Mouse (Mus musculus) layer of hippocampus, adult 18-20 months (tissue): ENCODE measurements at regions not wholly inside any gene's neighbourhood (a gene's known extent, or its start where the extent isn't known, plus 50 kb on each side); places are given as distances from the start of the nearest gene placed in this dataset.

Experiments used
- DNase-seq, 2 experiments: peaks; one replicate each; pipeline ENCODE4 v3.0.0; 2022; ENCODE audit warnings: low spot score in 2 of 2

DNA sequence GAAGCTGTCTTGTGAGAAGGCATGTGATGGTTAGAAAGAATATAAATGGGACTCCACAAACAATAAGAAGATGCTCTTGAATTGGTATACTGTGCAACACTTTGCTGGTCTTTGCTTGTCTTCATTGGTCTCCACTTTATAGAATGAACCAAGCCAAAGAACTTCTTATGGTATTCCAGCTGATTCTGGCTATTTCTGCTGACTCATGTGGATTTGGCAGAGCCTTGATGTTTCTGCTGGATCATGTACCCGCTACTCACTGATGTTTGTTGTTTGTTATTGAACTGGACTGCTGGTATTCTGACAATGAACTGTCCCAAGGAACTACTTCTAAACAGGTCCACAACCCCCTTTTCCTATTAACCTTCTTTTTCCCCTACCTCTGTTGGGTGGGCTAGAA lies 234.5 kb upstream of the Prep start:
- no peak for DNase-seq

DNA sequence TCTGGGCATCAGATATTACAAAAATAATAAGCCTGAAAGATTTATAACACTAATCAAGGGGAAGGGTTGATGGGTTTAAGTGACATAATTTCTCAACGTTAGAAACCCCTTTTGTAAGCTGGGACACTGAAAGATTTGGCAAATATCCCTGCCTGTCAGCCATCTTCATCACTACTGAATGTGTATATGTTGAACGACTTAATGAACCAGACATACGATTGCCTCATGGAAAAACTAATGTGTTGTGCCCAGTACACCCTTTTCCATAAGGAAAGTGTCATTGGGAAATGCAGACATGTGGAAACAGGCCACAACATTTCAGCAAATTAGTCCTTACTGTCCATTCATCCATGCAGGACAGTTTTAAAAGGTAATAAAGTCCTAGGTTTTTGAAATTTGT lies 240.7 kb upstream of the Prep start:
- DNase-seq = no peak

DNA sequence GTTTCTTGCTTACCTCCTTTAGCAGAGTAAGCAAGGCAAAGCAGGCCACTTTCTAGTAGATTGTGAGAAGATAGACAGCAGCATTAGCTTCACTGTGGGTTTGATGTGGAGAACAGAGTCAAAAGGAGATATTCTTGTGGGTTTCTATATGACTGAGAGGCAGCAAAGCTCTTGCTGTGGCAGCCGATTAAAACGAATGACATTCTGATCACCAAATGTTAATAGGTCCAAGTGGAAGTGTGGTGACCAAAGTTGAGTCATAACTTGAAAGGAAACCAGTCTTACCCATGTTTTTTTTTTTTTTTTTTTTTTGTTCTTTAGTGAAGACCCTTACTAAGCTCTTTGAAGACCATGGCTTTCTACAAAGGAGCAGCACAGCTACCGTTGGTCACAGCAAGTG lies 245.3 kb upstream of the Prep start:
- DNase-seq = no peak

DNA sequence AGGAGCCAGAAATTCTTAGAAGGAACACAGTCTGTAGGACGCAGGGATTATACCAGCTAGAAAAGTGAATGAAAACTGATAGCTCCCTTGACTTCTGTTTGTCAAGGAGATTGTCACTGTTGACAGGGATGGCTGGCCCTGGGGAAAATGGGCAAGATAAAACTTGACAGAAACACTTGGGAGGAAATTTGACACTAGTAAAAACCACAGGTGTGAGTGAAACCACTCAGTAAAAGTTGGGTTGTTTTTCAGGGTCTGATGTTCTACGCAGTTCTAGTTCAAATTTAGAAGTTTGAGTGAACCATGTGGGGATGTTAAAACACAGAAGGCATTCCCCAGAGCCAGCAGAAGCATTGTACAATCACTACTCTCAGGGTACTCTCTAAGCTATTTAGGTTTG lies 246.6 kb upstream of the Prep start:
- DNase-seq = no peak

DNA sequence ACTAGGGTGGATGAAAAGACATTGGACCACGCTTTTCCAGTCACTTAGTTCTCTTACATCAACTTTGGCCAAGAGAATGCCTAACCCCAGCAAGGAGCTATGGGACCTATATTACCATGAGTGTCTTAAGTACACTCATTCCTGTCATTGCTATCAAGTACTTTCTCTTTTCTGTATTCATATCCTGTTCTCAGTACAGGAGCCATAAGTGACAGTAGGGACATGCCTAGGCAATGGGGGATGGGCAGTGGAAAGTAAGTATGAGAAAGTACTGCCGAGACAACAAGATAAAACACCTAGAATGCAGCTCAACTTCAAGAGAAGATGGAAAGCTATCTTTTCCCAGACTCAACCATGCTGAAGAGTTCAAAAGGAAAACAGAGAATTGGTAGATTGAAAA lies 247.6 kb upstream of the Prep start:
- no peak for DNase-seq

DNA sequence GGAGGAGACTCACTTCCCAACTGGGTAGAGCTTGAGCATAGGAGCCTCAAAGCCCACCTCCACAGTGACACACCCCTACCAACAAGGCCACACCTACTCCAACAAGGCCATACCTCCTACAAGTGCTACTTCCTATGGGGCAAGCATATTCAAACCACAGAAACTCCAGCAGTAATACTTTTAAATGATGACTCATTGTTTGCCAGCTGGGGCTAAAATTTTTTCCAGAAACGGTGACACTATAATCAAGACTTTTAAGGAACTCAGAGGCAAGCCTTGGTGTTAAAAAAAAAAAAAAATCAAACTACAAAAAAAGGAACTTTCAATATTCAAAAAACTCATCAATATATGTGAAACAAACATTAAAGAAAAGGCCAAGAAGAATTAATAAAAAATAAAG lies 248.4 kb upstream of the Prep start:
- DNase-seq = no peak

DNA sequence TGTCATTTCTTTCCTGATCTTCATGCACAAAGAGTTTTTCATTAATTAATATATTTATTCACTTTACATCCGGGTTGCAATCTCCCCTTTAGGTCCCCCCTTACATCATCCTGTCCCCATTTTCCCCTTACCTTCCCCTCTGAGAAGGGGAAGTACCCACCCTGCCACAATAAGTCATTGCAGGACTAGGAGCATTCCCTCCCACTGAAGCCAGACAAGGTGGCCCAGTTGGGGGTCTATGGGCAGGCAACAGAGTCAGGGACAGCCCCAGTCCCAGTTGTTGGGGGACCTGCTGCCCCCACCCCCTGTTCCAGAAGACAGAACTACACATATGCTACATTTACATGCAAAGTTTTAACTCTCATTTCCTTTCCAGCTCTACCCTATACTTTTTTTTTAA lies 267.9 kb upstream of the Prdm1 start:
- DNase-seq = no peak

DNA sequence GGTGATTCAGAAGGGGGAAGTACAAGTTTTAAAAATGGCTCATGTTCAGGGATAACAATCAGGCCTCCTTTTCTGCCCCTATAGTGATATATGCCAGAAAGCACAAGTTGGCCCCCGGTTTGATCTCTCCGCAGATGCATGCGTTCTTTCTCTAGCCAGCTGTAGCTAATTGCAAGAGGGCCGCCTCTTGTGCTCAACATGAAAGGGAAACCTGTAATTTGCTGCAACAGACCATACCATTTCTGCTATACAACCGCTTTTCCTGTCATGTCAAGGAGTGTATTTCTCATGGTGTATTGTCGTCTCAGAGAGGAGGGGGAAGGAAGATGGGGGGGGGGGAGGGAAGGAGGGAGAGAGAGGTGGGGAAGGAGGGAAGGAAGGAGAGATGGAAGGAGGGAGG lies 257.1 kb upstream of the Prdm1 start:
- DNase-seq = no peak

DNA sequence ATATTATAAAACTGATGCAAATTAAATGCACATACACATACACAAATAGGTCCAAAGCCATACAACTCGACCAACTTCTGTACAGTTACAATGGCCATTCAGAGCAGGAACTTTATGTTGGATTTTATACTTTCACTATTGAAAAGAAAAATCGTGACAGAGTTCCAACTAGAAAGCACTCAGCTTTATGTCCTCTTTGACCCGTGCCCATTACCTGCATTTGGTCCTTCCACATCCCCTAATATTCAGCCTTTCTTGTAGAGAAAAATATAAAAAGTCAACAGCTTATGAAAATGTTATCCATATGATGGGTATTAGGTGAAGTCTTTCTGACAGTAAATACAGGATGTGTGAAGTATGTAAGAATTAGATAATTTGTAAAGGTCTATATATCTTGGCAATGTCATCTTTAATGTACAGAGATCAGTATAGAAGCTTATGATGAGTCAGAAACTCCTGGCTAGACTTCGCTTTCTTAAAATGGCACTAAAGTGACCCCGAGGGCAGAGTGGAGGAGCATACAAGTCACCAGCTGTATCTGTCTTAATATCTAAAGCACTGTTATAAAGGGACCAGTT lies 252.2 kb upstream of the Prdm1 start:
- no peak for DNase-seq

DNA sequence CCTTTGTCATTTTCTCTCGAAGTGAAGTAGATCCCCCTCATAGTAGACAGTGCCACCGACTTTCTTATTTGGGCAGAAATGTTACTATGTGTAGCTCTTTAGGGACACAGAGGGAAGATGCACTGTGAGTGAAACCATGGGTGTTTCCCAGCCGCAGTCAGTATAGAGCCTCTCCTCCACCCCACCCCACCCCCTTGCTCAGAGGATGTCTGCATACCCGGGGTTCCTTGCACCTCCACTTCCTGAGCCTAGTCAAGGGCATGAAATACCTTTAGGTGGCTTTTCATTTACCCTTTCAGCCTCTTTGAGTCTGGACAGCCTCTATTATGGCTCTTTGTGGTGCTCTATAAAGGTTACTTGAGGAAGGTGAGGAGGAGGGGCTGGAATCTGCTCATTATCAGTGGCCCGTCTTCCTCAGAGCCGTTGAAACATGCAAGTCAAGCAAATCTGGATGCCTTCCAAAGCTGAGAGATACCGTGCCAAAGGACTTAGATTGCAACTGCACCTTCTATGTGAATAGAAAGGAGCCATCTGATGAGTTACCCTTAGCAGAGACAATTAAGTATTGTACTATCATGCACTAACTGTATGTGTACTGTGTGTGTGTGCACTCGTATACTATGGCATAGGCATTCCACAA lies 251.4 kb upstream of the Prdm1 start:
- DNase-seq = no peak

DNA sequence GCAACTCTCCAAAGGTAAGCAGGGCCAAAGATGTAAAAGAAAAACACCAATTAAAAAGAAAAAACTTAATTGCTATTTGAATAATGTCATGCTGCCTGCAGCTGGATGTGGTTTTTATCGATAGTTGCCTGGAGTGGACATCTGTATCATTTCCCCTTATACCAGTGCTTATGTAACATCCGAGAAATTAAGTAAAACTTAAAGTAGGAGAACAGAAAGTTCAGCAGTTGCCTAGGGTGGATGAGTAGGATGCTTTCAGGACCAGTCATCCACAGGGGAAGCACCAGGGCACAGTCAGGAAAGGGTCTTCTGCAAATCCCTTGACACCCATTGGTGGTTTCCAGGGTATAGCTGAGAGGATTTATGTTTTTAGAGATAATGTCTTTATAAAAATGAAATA lies 248.9 kb upstream of the Prdm1 start:
- no peak for DNase-seq

DNA sequence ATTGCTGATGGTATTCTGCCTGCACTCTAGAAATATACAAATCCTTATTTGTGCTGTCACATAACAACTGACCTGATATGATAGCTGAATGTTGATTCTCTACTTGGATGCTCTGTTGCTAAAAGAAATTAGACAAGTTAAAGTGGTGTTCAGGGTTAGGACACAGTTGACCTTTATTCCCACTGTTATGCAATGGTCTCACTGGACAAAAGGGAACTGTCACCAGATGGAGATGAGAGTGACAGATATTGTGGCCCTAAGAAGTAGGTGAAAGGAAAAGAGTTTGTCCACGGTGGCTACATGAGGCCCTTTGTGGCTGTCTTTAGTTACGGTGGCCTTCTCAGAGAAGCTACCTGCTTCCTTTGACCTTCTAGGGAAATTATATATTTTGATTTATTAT lies 247.9 kb upstream of the Prdm1 start:
- DNase-seq = no peak

DNA sequence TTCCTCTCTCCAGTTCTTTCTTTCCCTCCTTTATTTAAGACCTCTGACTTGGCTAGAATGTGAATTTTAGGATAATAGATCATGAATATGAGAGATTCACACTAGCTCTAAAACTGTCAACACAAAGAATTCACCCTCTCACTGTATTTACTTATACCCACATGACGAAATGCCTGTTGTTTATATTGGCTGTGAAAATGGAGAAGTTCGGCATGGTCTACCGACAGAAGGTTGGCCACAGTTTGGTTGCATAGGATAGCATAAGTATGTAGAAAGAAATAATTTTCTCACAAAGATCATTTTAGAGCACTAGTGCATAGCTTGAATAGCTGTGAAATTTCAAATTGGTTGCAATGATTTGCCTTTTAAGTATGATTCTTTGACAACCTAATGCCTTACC lies 237.2 kb upstream of the Prdm1 start:
- no peak for DNase-seq

DNA sequence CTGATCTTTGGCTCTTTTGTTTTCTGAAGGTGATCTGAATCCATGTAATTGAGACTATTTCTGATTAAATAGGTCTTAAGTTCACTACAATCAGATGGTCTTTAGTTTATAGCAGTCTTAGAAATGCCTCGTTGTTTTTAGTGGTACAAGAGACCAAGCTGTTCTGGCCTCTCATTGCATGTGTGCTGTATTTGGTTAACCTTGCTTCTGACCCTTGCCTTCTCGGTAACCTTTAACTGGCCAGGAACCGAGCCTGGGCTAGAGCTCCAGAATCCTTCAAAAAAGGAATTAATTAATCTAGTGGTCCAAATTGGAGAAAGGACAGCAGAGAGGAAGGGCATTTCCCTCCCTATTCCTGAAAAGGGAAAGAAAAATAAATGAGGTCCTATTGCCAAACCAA lies 234.8 kb upstream of the Prdm1 start:
- no peak for DNase-seq

DNA sequence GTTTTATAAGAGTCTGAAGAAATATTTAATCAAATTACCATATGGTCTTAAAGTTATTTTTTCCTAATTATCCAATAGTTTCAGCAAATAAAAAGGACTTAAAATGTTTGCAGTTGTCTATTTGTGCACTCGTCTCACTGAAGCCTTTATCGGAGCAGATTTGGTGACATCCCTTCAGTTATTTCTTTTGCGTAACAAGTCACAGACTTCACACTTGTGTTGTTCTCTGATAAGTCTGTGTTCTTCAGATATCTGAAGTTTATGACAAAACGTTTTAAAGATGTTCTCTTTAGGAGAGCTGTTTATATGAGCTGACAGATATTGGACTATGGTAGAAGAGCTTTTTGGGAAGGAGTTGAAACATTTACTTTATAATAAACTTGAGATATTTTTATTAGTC lies 233.8 kb upstream of the Prdm1 start:
- no peak for DNase-seq

DNA sequence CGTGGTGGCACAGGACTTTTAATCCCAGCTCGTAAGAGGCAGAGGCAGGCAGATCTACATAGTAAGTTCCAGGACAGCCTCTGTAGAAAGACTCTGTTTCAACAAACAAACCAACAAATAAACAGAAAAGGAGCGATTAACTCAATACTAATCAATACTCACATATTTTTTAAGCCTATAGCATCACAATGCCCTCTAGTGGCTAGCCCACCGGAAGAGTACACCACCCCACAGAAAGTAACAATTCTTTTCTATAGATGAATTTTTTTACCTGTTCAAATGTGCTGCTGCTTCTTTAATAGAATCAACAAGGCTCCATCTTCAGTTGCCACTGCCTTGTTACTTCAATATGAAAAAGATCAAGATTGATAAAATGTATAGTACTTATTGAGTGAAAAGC lies 233.0 kb upstream of the Prdm1 start:
- peak in 1 of 2 experiments; percentile 11 for DNase-seq

DNA sequence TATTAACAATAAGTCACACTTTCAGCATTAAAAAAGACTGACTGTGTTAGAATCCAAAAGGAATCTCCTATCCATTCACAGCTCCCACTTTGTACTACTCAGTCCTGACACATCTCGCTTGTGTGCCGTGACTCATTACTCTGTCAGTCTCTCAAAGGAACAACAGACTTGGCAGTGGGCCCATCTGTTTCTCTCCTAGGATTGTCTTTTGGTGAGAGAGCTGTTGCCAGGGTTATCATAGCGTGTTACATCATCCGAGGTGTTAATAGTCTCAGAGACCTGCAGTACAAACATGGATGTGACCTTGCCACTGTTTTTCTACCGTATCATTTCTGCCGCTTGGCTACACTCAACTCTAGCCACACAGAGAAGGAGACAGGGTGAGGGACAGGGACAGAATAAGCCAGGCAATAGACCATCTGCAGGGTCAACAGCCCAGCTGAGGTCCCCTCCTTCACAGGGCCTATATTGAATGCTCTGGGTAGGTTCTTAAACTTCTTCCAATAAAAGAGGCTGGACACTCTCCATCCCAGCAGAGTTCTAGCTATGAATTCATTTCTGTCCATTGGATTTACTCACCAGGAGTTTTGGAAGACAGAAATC lies 227.2 kb upstream of the Prdm1 start:
- peak in 1 of 2 experiments; percentile 46 for DNase-seq

DNA sequence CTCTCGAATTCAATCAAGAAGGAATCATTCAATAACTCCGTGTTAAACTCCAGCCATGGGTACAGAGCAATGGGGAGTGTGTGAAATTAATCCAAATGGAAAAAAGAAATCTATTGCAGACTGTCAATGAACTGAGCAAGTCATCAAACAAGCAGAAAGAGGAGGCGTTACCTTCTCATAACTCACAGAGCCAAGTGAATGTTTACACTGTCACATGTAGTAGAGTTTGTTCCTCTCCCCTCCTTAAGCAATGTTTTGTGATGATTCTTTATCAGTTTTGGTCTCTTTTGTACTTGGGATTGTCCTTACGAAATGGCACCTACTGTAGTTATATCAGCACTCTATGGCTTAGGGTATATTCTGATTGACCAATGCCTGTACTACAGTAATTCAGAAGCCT lies 226.6 kb upstream of the Prdm1 start:
- DNase-seq = no peak

DNA sequence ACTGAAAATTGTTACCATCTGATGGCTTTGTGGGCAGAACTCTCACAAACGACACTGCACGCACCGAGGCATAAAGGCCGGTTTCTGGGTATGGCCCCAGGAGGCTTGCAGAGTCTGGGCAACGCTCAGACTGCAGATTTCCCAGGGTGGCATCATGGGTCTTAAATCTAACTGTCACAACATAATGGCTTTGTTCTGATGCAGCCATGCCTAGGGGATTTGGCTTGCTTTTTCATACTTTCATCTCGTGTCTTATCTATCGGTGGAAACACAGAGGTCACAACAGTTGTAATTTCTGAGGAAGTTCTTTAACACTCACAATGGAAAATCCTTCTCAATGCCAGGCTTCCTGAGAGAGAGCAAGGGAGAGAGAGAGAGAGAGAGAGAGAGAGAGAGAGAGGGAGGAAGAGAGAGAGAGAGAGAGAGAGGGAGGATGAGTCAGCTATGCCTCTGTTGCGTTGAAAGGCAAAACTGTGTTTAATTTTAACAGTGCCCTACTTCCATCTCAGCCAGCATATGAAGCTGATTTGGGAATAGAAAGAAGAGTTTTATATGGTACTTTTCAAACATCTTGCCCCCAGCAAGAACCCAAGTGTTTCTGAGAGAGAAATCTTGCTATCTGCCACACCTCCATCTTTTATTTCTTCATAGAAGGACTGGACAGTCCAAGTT lies 224.6 kb upstream of the Prdm1 start:
- no peak for DNase-seq

DNA sequence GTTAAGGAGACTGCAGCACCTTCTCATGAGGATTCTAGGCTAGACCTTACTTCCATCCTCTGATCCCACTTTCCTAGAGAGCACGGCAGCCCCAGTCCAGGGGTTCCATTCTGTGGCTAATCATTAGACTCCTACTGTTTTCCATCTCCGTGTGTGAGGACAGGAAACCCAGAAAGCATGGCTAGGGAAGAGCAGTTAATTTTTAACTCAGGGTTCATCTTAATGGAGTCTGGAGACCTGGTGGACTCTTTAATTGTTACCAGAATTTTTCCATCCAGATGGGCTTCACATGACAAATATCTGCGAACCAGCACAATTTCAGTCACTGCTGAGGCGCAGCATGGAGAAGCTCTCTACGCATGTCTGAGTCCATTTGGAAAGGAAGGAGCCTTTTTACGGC lies 222.8 kb upstream of the Prdm1 start:
- DNase-seq = no peak

DNA sequence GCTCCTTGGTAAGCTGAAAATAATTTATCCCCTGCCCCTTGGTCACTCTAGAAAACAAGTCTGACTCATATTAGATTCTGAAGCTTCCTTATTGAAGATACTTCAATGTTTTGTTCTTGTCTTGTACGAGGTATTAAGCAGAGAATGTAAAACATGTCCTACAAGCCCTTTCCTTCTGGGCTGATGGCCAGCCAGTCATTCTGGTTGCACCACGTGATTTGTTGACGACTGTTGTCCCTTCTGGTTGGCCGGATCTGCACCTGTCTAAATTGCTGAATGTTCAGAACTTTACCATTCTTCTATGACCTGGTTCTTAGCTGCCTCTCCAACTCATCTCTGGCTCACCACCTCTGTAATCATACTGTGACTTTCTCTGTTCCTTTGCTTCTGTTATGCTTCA lies 220.9 kb upstream of the Prdm1 start:
- DNase-seq = no peak

DNA sequence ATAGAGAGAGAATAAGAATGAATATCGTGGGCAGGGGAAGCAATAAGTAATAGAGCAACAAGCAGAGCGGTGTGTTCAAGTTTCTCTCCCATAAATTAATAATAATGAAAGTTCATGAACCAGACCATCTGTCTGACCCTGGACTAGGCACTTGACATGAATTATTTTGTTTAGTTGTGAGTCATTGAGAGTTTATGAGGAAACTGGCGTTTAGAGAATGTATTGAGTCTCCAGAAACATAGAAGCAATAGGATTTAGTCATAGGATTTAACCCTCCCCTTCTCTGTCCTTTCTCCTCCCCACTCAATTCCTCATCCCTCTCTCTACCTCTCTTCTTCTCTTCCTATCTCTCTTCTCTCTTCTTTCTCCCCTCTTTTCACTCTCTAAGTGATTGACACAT lies 219.1 kb upstream of the Prdm1 start:
- DNase-seq = no peak

DNA sequence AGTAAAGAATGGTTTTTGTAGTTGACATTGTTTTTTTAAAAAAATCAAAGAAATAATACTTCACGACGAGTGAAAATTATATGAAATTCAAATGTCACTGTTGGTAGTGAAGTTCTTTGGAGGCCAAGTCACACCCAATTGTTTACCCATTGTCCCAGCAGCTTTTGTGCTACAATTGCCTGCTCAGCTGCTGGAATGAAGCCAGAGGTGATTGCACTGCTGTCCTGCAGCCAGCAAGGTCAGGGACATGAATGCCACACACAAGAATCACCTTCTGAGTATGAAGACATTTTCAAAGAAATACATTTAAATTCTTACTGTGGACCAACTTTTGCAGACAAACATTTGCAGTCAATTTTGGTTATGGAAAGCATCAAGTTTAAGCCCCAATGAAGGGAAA lies 215.9 kb upstream of the Prdm1 start:
- DNase-seq = no peak
